Mouse (Mus musculus) T-helper 1 cell (primary cell): ENCODE results near the gene Nbr1.

Source experiments
- in situ Hi-C: fragments of 300-600 bp; cut with MboI, MseI; formaldehyde crosslinking; loops from one replicate; pipeline ENCODE4 v1.15.1; 2025; ENCODE audit warnings: high pct_unique_total_duplicates

Gene Nbr1

DNA sequence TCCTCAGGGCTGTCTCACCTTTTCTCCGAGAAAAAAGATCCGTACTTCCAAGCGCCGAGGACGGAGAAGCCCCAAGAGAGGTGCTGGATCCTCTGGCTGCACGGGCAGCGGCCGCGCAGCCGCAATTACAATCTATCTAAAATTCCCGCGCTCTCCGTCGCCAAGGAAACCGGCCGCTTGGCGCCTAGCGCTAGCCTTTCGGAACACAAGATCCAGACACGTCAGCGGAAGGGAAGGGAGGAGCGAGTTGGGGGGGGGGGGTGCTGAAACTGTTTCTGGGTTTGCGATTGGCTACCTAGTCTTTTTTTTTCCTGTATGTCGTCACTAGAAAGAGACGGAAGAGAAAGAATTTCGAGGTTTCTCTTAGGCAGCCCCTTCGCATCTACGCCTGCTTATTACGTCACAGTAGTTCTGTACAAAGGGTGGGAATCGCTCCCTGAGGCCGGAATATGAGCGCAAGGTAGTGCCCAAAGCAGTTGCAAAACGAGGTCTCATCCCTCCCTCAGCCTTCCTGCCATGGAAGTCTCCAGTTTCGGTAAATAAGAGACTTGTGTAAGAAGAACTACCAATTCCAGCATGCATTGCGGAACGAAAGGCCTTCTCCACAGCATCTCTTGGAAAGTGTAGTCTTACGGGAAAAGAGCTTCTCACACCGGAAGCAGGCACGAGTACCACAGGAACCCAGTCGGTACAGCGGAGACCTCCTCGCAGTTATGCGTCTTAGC, at the start of gene Nbr1, which contains the start of gene Brca1:
Gene Nbr1 (plus strand): TSS at position 399 of the 725 bp plus-strand sequence.
Gene Brca1 (minus strand): TSS at position 205 of the 725 bp plus-strand sequence.
- in situ Hi-C loops: no loop called here

DNA sequence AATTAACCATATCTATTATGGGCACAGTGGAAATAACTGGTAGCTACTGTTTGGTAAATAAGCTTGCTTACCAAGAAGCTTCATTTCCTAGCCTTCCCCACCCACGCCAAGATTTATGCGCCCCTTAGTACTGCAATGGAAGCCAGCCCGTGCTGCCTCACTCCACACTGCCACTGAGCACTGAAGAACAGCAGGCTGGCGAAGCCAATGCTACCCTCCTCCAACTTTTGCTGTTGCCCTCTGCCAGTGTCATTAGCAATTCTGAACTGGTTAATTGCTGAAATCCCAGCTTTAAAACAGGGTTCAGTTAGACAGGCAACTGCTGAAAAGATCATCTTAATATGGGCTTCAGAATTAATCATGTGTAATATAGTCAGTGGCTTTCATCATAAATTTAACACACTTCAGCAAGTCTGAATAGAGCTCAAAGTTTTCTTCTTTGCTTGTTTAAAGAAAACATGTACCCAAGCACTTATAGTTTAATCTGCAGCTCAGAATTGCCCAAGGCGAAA, 45.6 kb upstream of the Nbr1 start:
- in situ Hi-C loops: no loop called here

- in situ Hi-C loops: no loop called here
These were observed 44.9 kb upstream of the Nbr1 start for GRCm38 (mm10) chr11:101507090-101507489.

DNA sequence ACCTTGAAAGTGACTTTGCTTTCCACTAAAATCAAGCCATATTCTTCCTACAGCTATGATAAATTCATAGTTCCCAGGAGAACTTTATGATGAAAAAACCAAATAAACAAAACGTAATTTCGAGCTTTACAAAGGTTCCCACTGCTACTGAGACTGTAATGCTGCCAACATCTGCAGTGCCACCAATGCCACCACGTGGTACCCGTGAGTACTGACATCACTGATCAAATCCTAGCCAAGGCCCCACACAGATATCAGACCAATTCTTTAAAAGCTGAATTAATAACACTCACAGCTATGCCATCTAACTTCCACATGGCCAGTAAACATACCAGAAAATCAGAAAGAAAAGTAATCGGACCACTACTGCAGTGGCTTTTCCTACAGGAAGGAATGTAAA, 33.0 kb upstream of the Nbr1 start:
- in situ Hi-C loops: no loop called here

DNA sequence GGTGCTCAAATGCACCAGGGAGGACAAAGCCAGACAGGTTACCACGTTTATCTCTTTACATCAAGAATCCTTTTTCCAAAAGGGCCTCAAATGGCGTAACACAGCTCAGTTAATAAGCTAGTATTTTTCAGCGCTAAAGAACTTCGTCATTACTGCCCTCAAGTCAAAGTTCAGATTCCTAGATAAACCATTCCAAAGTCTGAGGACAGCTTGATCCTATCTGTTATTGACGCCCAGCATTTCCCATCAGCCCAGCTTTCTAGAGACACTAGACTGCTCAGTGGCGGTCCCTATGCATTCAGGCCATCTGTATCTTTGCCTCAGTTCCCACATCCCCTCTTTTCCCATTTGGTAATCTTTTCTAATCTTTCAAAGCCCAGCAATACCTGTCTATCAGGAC, 32.6 kb upstream of the Nbr1 start:
- in situ Hi-C loops: no loop called here

GRCm38 (mm10) chr11:101524446-101524845, 27.5 kb upstream of the Nbr1 start:
- in situ Hi-C loops: no loop called here

DNA sequence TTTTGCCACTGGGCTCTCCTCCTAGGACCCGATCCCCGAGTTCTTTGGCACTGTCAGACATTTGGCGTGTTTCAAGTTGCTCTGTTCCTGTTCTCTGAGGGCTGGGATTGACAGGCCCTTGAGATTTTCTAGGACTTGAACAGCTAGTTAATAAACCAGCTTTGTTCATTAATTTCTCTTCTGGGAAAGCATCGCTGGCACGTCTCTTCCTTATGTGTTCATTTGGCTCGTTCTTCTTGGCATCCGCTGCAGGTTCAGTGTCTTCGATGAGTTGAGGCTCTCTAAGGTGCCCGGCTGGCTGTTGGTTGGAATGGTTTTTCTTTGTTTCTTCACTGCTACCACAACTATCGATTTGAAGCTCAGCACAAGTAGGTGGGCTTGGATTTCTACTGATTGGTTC, 26.9 kb upstream of the Nbr1 start:
- in situ Hi-C loops: no loop called here

- in situ Hi-C loops: no loop called here
These were observed 25.9 kb upstream of the Nbr1 start for GRCm38 (mm10) chr11:101525936-101526595.

DNA sequence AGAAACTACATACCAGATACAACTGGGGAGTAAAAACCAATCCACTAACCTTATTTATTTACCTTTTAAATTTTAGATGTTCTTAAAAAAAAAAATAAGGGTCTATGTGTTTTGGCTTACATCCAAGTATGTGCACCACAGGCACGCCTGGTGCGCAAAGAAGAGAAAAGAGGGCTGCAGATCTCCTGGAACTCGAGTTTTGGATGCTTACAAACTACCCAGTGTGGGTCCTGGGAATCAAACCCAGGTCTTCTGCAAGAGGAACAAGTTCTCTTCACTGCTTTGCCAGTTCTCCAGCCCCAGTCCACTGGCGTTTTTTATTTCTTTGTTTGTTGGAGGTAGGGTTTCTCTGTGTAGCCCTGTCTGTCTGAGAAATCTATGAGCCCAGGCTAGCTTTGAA, 25.3 kb upstream of the Nbr1 start:
- in situ Hi-C loops: no loop called here

GRCm38 (mm10) chr11:101543533-101543932, 8.4 kb upstream of the Nbr1 start:
- in situ Hi-C loops: loop anchor here (5.0 kb wide), 1 partner anchor 831 kb away; the partner anchor contains the start of genes Hspb9 and Kat2a

DNA sequence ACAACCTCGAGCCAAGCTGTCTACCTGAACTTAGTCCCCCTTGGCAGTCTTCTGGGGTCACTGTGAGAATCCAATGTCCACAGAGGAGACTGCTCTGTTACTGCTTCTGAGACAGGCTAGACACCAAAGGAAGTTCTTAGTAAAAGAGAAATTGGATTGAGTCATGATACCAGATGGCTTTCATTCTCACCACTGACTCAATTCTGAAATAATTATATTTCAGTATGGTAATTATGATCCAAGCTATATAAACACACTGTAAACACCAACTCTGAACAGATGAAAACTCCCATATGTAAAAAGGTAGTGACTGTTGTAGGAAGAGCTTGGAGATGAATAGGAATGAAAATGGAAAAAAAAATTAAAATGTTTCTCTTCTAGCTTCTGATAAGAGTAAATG, 7.8 kb upstream of the Nbr1 start:
- in situ Hi-C loops: loop anchor here (5.0 kb wide), 1 partner anchor 832 kb away; the partner anchor contains the start of genes Hspb9 and Kat2a

GRCm38 (mm10) chr11:101548526-101548925, 3.4 kb upstream of the Nbr1 start:
- in situ Hi-C loops: no loop called here

GRCm38 (mm10) chr11:101552476-101553300, 739 bp downstream of the Nbr1 start:
- in situ Hi-C loops: no loop called here

DNA sequence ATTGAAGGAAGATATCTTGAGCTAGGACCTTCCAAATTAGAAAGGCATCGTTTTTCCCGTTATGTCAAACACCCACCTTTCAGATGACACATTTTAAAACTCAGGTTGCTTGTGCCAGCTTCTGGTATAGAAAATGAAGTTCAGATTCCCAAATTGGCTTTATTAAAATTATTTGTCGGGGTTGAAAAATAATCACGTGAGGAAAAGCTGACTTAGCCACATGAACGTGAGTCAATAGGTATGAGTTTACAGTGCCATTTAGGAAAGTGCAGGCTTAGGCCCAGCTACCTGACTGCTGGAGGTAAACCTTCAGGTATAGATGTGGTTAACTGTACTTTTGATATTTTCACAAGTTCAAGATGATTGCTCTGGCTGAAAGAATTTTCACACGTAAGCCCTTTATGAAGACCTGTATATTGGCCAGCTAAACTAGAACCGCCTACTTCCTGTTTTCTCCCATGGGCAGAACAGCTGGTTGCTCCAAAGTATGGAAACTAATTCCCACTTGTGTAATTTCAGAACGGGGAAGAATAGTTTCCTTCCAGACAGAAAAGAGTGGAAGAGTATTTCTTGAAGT, 1.5 kb downstream of the Nbr1 start:
- in situ Hi-C loops: no loop called here

DNA sequence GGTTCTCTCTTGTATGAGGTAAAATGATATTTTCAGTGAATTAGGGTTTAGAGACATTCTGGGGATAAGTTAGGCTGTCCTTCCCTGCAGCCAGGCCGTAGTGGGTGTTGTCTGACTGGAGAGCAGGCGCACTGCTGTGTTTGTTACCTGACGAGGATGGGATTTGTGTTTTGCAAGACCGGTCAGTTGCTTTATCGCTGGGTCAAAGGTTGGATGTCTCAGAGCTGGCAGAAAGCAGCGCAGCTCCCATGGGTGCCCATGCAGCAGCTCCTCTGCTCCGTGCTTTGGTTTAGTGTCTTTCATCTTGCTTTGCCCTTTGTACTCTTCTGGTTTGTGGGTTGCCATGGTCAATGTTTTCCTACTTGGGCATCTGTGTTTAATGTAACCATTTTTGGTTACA, 4.6 kb downstream of the Nbr1 start:
- in situ Hi-C loops: no loop called here

DNA sequence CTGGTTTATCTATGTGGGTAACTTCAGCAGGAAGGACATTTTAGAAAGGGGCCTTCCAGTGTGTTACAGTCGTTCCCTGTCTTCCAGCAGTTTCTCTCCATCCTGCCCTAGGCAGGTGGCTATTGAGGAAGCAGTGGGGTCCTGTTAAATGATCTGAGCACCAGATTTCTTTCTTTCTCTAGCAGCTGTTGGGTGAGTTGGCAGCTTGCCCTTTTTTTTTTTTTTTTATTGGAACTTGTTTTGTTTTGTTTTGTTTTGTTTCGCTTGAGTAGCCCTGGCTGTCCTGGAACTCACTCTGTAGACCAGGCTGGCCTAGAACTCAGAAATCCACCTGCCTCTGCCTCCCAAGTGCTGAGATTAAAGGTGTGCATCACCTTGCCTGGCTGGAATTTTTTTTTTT, 5.0 kb downstream of the Nbr1 start:
- in situ Hi-C loops: no loop called here

GRCm38 (mm10) chr11:101562391-101562790, 10.4 kb downstream of the Nbr1 start:
- in situ Hi-C loops: no loop called here

DNA sequence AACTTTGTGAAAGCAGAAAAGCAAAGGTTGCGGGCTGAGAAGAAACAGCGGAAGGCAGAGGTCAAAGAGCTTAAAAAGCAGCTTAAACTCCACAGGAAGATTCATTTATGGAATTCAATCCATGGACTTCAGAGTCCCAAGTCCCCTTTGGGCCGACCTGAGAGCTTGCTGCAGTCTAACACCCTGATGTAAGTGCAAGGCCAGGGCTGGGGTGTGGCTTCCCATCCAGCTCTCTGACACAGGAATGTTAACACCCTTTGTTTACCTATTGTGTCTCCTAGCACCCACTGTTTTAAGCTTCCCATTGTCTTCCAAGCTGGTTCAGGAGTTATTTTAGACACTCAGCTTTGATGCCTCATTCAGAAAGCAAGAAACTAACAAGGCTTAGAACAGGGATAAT, 16.5 kb downstream of the Nbr1 start:
- in situ Hi-C loops: no loop called here

- in situ Hi-C loops: no loop called here
These were observed 24.2 kb downstream of the Nbr1 start for GRCm38 (mm10) chr11:101576116-101576515.

- in situ Hi-C loops: no loop called here
These were observed 29.3 kb downstream of the Nbr1 start for GRCm38 (mm10) chr11:101581081-101581764.
